Mouse (Mus musculus): ENCODE results near the gene Gsk3b. TPM values are rescaled to one million over a fixed set of nuclear protein-coding genes. Genes with fewer than 3 reads are reported as not detected.

The Gsk3b gene
- polyA plus RNA-seq, 1 experiment from 2014 or later, result 29.6 TPM

GRCm38 (mm10) chr16:38080201-38080600 lies 8.6 kb upstream of the Gsk3b start:
- Histone ChIP-seq H3K4me1 (replicated peaks; ENCODE audit: control insufficient read depth, insufficient read depth, low read length) (no peaks in the 10 kb centered on the region), H3K36me3 (ENCODE audit: control insufficient read depth, insufficient read depth, low read length) (no peaks in the 10 kb centered on the region), H3K4me2 (no peak overlapping the region), H3K4me3 (ENCODE audit: low read depth, low read length) (no peak overlapping the region), H3K27me3 (replicated peaks; ENCODE audit: control insufficient read depth, insufficient read depth, low read length) (no peaks in the 10 kb centered on the region), H3K27ac (ENCODE audit: low read depth, low read length) (no peak overlapping the region), H3K9me3 (ENCODE audit: control insufficient read depth, low read length) (no peaks in the 10 kb centered on the region), H3K9ac (ENCODE audit: low read depth, low read length) (no peak overlapping the region)
- DNase-seq (ENCODE audit: low spot score), result no peak
- no peak for ATAC-seq (replicated peaks; ENCODE audit: low FRiP score)
- WGBS, result 67% methylated on average over 1 of the region's 1 CpGs

- Histone ChIP-seq H3K27ac (ENCODE audit: low read depth, low read length) (no peak overlapping the region), H3K4me2 (peak overlapping the region; percentile 93), H3K9ac (ENCODE audit: low read depth, low read length) (peak overlapping the region; percentile 11), H3K4me3 (ENCODE audit: low read depth, low read length) (peak overlapping the region; percentile 93), H3K4me1 (replicated peaks; ENCODE audit: control insufficient read depth, insufficient read depth, low read length) (peaks cover 10% of the 10 kb centered on the region; the same call in 1 of the 2 replicates), H3K9me3 (ENCODE audit: control insufficient read depth, low read length) (no peaks in the 10 kb centered on the region), H3K36me3 (ENCODE audit: control insufficient read depth, insufficient read depth, low read length) (no peaks in the 10 kb centered on the region), H3K27me3 (replicated peaks; ENCODE audit: control insufficient read depth, insufficient read depth, low read length) (no peaks in the 10 kb centered on the region)
- ATAC-seq (replicated peaks; ENCODE audit: low FRiP score) (no peak), DNase-seq (ENCODE audit: low spot score) (no peak)
- WGBS, result 63% methylated on average over 10 of the region's 10 CpGs
Measured at GRCm38 (mm10) chr16:38087231-38087630, 1.6 kb upstream of the Gsk3b start.

- peaks cover 14% of the 10 kb centered on the region for H3K4me1 ChIP-seq (replicated peaks; ENCODE audit: control insufficient read depth, insufficient read depth, low read length)
- DNase-seq (ENCODE audit: low spot score) (no peak), ATAC-seq (replicated peaks; ENCODE audit: low FRiP score) (no peak)
- H3K9me3 ChIP-seq (ENCODE audit: control insufficient read depth, low read length), result no peaks in the 10 kb centered on the region
- no peaks in the 10 kb centered on the region for H3K36me3 ChIP-seq (ENCODE audit: control insufficient read depth, insufficient read depth, low read length)
- H3K27ac ChIP-seq (ENCODE audit: low read depth, low read length), result peak overlapping the region; percentile 99
- peak overlapping the region; percentile 93 for H3K4me2 ChIP-seq
- peak overlapping the region; percentile 89 for H3K9ac ChIP-seq (ENCODE audit: low read depth, low read length)
- H3K4me3 ChIP-seq (ENCODE audit: low read depth, low read length), result peak overlapping the region; percentile 93
- H3K27me3 ChIP-seq (replicated peaks; ENCODE audit: control insufficient read depth, insufficient read depth, low read length), result no peaks in the 10 kb centered on the region
- WGBS, result 17% methylated on average over 11 of the region's 11 CpGs
Measured at GRCm38 (mm10) chr16:38087645-38088125, 1.1 kb upstream of the Gsk3b start.

- peak; percentile 53 for ATAC-seq (replicated peaks; ENCODE audit: low FRiP score)
- WGBS, result under 1% methylated on average over 40 of the region's 40 CpGs
- no peak for DNase-seq (ENCODE audit: low spot score)
Measured at GRCm38 (mm10) chr16:38088126-38088628, 624 bp upstream of the Gsk3b start.

GRCm38 (mm10) chr16:38089447-38090170 lies 808 bp downstream of the Gsk3b start:
- WGBS, result under 1% methylated on average over 63 of the region's 76 CpGs
- peak overlapping the region; percentile 93 for H3K4me3 ChIP-seq (ENCODE audit: low read depth, low read length)
- H3K9me3 ChIP-seq (ENCODE audit: control insufficient read depth, low read length), result no peaks in the 10 kb centered on the region
- H3K36me3 ChIP-seq (ENCODE audit: control insufficient read depth, insufficient read depth, low read length), result no peaks in the 10 kb centered on the region
- DNase-seq (ENCODE audit: low spot score) (peak; percentile 82), ATAC-seq (replicated peaks; ENCODE audit: low FRiP score) (peak; percentile 10)
- H3K9ac ChIP-seq (ENCODE audit: low read depth, low read length), result peak overlapping the region; percentile 93
- H3K4me2 ChIP-seq, result peak overlapping the region; percentile 93
- peaks cover 18% of the 10 kb centered on the region for H3K4me1 ChIP-seq (replicated peaks; ENCODE audit: control insufficient read depth, insufficient read depth, low read length)
- H3K27me3 ChIP-seq (replicated peaks; ENCODE audit: control insufficient read depth, insufficient read depth, low read length), result no peaks in the 10 kb centered on the region
- H3K27ac ChIP-seq (ENCODE audit: low read depth, low read length), result peak overlapping the region; percentile 99

More at GRCm38 (mm10) chr16:38088126-38088628, 624 bp upstream of the Gsk3b start:
- Histone ChIP-seq H3K4me2 (peak overlapping the region; percentile 93), H3K9ac (ENCODE audit: low read depth, low read length) (peak overlapping the region; percentile 89), H3K4me1 (replicated peaks; ENCODE audit: control insufficient read depth, insufficient read depth, low read length) (peaks cover 18% of the 10 kb centered on the region), H3K27ac (ENCODE audit: low read depth, low read length) (peak overlapping the region; percentile 99), H3K27me3 (replicated peaks; ENCODE audit: control insufficient read depth, insufficient read depth, low read length) (no peaks in the 10 kb centered on the region), H3K9me3 (ENCODE audit: control insufficient read depth, low read length) (no peaks in the 10 kb centered on the region), H3K36me3 (ENCODE audit: control insufficient read depth, insufficient read depth, low read length) (no peaks in the 10 kb centered on the region), H3K4me3 (ENCODE audit: low read depth, low read length) (peak overlapping the region; percentile 93)

- no peaks in the 10 kb centered on the region for H3K27me3 ChIP-seq (replicated peaks; ENCODE audit: control insufficient read depth, insufficient read depth, low read length)
- WGBS, result under 1% methylated on average over 17 of the region's 17 CpGs
- H3K4me2 ChIP-seq, result peak overlapping the region; percentile 93
- peak overlapping the region; percentile 93 for H3K9ac ChIP-seq (ENCODE audit: low read depth, low read length)
- H3K4me3 ChIP-seq (ENCODE audit: low read depth, low read length), result peak overlapping the region; percentile 93
- H3K4me1 ChIP-seq (replicated peaks; ENCODE audit: control insufficient read depth, insufficient read depth, low read length), result peaks cover 24% of the 10 kb centered on the region
- DNase-seq (ENCODE audit: low spot score), result peak; percentile 36
- H3K36me3 ChIP-seq (ENCODE audit: control insufficient read depth, insufficient read depth, low read length), result no peaks in the 10 kb centered on the region
- H3K9me3 ChIP-seq (ENCODE audit: control insufficient read depth, low read length), result no peaks in the 10 kb centered on the region
- ATAC-seq (replicated peaks; ENCODE audit: low FRiP score), result no peak
- peak overlapping the region; percentile 99; the same call in 1 of the 2 replicates for H3K27ac ChIP-seq (ENCODE audit: low read depth, low read length)
Measured at GRCm38 (mm10) chr16:38090341-38091005, 1.7 kb downstream of the Gsk3b start.

GRCm38 (mm10) chr16:38091041-38091440 lies 2.2 kb downstream of the Gsk3b start:
- peak overlapping the region; percentile 93 for H3K4me2 ChIP-seq
- H3K36me3 ChIP-seq (ENCODE audit: control insufficient read depth, insufficient read depth, low read length), result no peaks in the 10 kb centered on the region
- DNase-seq (ENCODE audit: low spot score) (no peak), ATAC-seq (replicated peaks; ENCODE audit: low FRiP score) (no peak)
- peak overlapping the region; percentile 93 for H3K4me3 ChIP-seq (ENCODE audit: low read depth, low read length)
- peaks cover 28% of the 10 kb centered on the region for H3K4me1 ChIP-seq (replicated peaks; ENCODE audit: control insufficient read depth, insufficient read depth, low read length)
- H3K27me3 ChIP-seq (replicated peaks; ENCODE audit: control insufficient read depth, insufficient read depth, low read length), result no peaks in the 10 kb centered on the region
- WGBS, result under 1% methylated on average over 5 of the region's 5 CpGs
- H3K27ac ChIP-seq (ENCODE audit: low read depth, low read length), result no peak overlapping the region
- H3K9me3 ChIP-seq (ENCODE audit: control insufficient read depth, low read length), result no peaks in the 10 kb centered on the region
- peak overlapping the region; percentile 93 for H3K9ac ChIP-seq (ENCODE audit: low read depth, low read length)

GRCm38 (mm10) chr16:38091706-38092105 lies 2.9 kb downstream of the Gsk3b start:
- WGBS, result 22% methylated on average over 5 of the region's 5 CpGs
- H3K4me1 ChIP-seq (replicated peaks; ENCODE audit: control insufficient read depth, insufficient read depth, low read length), result peaks cover 28% of the 10 kb centered on the region
- no peak overlapping the region for H3K27ac ChIP-seq (ENCODE audit: low read depth, low read length)
- ATAC-seq (replicated peaks; ENCODE audit: low FRiP score) (no peak), DNase-seq (ENCODE audit: low spot score) (no peak)
- H3K4me2 ChIP-seq, result peak overlapping the region; percentile 93
- H3K4me3 ChIP-seq (ENCODE audit: low read depth, low read length), result peak overlapping the region; percentile 93
- H3K27me3 ChIP-seq (replicated peaks; ENCODE audit: control insufficient read depth, insufficient read depth, low read length), result no peaks in the 10 kb centered on the region
- H3K9ac ChIP-seq (ENCODE audit: low read depth, low read length), result peak overlapping the region; percentile 22; the same call in 1 of the 2 replicates
- no peaks in the 10 kb centered on the region for H3K9me3 ChIP-seq (ENCODE audit: control insufficient read depth, low read length)
- H3K36me3 ChIP-seq (ENCODE audit: control insufficient read depth, insufficient read depth, low read length), result no peaks in the 10 kb centered on the region

All from liver, embryonic 11.5 days (tissue).